Mouse (Mus musculus) MEL (cell line): ENCODE measurements around the gene Chpt1. TPM values are rescaled to one million over a fixed set of nuclear protein-coding genes. Genes with fewer than 3 reads are reported as not detected.

Source experiments
- DNase-seq: peaks from one replicate; pipeline ENCODE4 v3.0.0; 2011; ENCODE audit warnings: low read depth, low spot score
- H3K27ac ChIP-seq: 2 replicates; pipeline ENCODE4 v1.5.1; 2012; ENCODE audit warnings: low read depth, mild to moderate bottlenecking, control low read depth, low read length, moderate library complexity; ENCODE audit not compliant: control insufficient read depth
- H3K27me3 ChIP-seq, 2 experiments: fragments of 150-350 bp in 1 of 2; sonication (generic) in 1 of 2; 2 replicates each; pipeline ENCODE4 v1.6.1; 2012; ENCODE audit warnings: low read length in 2 of 2, mild to moderate bottlenecking in 2 of 2, improper control_type of control experiment in 1 of 2, moderate library complexity in 1 of 2; ENCODE audit not compliant: insufficient read depth in 2 of 2, control insufficient read depth in 1 of 2
- H3K36me3 ChIP-seq, 2 experiments: 2 replicates each; pipeline ENCODE4 v1.6.1; 2012 to 2014; ENCODE audit warnings: low read length in 2 of 2, improper control_type of control experiment in 1 of 2, inconsistent platforms in 1 of 2, mild to moderate bottlenecking in 1 of 2; ENCODE audit not compliant: insufficient read depth in 2 of 2, control insufficient read depth in 1 of 2
- H3K4me1 ChIP-seq, 2 experiments: fragments of 150-350 bp in 1 of 2; sonication (generic) in 1 of 2; 2 replicates each; pipeline ENCODE4 v1.6.1; 2012; ENCODE audit warnings: low read length in 2 of 2, improper control_type of control experiment in 1 of 2, mild to moderate bottlenecking in 1 of 2; ENCODE audit not compliant: insufficient read depth in 2 of 2, control insufficient read depth in 1 of 2
- H3K4me3 ChIP-seq, 2 experiments: fragments of 150-350 bp in 1 of 2; sonication (generic) in 1 of 2; 2 replicates each; pipeline ENCODE4 v1.5.1; 2012; ENCODE audit warnings: low read depth in 2 of 2, low read length in 2 of 2, mild to moderate bottlenecking in 2 of 2, moderate library complexity in 2 of 2, control low read depth in 1 of 2, improper control_type of control experiment in 1 of 2; ENCODE audit not compliant: control insufficient read depth in 1 of 2, insufficient read depth in 1 of 2
- H3K79me2 ChIP-seq: 2 replicates; pipeline ENCODE4 v1.6.1; 2012; ENCODE audit warnings: mild to moderate bottlenecking, low read length, moderate library complexity; ENCODE audit not compliant: control insufficient read depth, poor library complexity, insufficient read depth
- H3K9ac ChIP-seq: 2 replicates; pipeline ENCODE4 v1.6.1; 2012; ENCODE audit warnings: low read depth, mild to moderate bottlenecking, control low read depth, low read length, moderate library complexity; ENCODE audit not compliant: control insufficient read depth, poor library complexity, severe bottlenecking
- H3K9me3 ChIP-seq: fragments of 150-350 bp; sonication (generic); replicated peaks from 2 replicates; pipeline ENCODE4 v1.6.1; 2012; ENCODE audit warnings: mild to moderate bottlenecking, low read length, improper control_type of control experiment, moderate library complexity; ENCODE audit not compliant: insufficient read depth
- BHLHE40 ChIP-seq: IDR thresholded peaks from 2 replicates; pipeline ENCODE4 v1.6.1; 2012; ENCODE audit warnings: low read depth, mild to moderate bottlenecking, inconsistent platforms, low read length, improper control_type of control experiment, borderline replicate concordance
- CHD1 ChIP-seq: IDR thresholded peaks from 2 replicates; pipeline ENCODE4 v1.6.1; 2012; ENCODE audit warnings: low read depth, mild to moderate bottlenecking, inconsistent platforms, low read length, improper control_type of control experiment
- CHD2 ChIP-seq: IDR thresholded peaks from 2 replicates; pipeline ENCODE4 v1.6.1; 2011; ENCODE audit warnings: low read length, improper control_type of control experiment
- CTCF ChIP-seq, 3 experiments: IDR thresholded peaks in 2 of 3; conservative IDR thresholded peaks in 1 of 3; 2 replicates each; pipeline ENCODE4 v1.5.1; 2011 to 2012; ENCODE audit warnings: low read length in 3 of 3, low read depth in 2 of 3, mild to moderate bottlenecking in 2 of 3, improper control_type of control experiment in 1 of 3, inconsistent platforms in 1 of 3, mixed read lengths in 1 of 3, moderate library complexity in 1 of 3; ENCODE audit not compliant: control insufficient read depth in 1 of 3, insufficient read depth in 1 of 3, poor library complexity in 1 of 3, severe bottlenecking in 1 of 3
- EP300 ChIP-seq, 2 experiments: IDR thresholded peaks; 2 replicates each; pipeline ENCODE4 v1.6.1; 2011; ENCODE audit warnings: improper control_type of control experiment in 2 of 2, low read length in 2 of 2, low read depth in 1 of 2, mild to moderate bottlenecking in 1 of 2
- GABPA ChIP-seq: IDR thresholded peaks from 2 replicates; pipeline ENCODE4 v1.6.1; 2012; ENCODE audit warnings: low read depth, mild to moderate bottlenecking, inconsistent platforms, low read length, improper control_type of control experiment, moderate library complexity
- GATA1 ChIP-seq: IDR thresholded peaks from 2 replicates; pipeline ENCODE4 v1.6.1; 2011; ENCODE audit warnings: low read depth, low read length, improper control_type of control experiment
- HCFC1 ChIP-seq: IDR thresholded peaks from 2 replicates; pipeline ENCODE4 v1.6.1; 2012; ENCODE audit warnings: low read depth, mild to moderate bottlenecking, inconsistent platforms, low read length, improper control_type of control experiment, moderate library complexity
- JUND ChIP-seq: IDR thresholded peaks from 2 replicates; pipeline ENCODE4 v1.6.1; 2011; ENCODE audit warnings: low read depth, mild to moderate bottlenecking, improper control_type of control experiment, low read length
- MAX ChIP-seq: IDR thresholded peaks from 2 replicates; pipeline ENCODE4 v1.6.1; 2011; ENCODE audit warnings: low read length, improper control_type of control experiment
- MEF2A ChIP-seq: IDR thresholded peaks from 2 replicates; pipeline ENCODE4 v1.6.1; 2014; ENCODE audit warnings: low read depth, mild to moderate bottlenecking, inconsistent platforms, low read length, improper control_type of control experiment; ENCODE audit not compliant: poor library complexity, insufficient replicate concordance, severe bottlenecking; ENCODE audit errors: extremely low read depth
- MYB ChIP-seq: IDR thresholded peaks from 2 replicates; pipeline ENCODE4 v1.6.1; 2011; ENCODE audit warnings: mild to moderate bottlenecking, low read depth, low read length, improper control_type of control experiment
- NELFE ChIP-seq: IDR thresholded peaks from 2 replicates; pipeline ENCODE4 v1.6.1; 2011; ENCODE audit warnings: low read depth, low read length, improper control_type of control experiment
- NRF1 ChIP-seq: IDR thresholded peaks from 2 replicates; pipeline ENCODE4 v1.6.1; 2014; ENCODE audit warnings: low read depth, mild to moderate bottlenecking, inconsistent platforms, low read length, improper control_type of control experiment, moderate library complexity; ENCODE audit not compliant: poor library complexity, insufficient read depth, severe bottlenecking
- RCOR1 ChIP-seq: IDR thresholded peaks from 2 replicates; pipeline ENCODE4 v1.6.1; 2012; ENCODE audit warnings: low read depth, mild to moderate bottlenecking, inconsistent platforms, low read length, improper control_type of control experiment
- SIN3A ChIP-seq: IDR thresholded peaks from 2 replicates; pipeline ENCODE4 v1.6.1; 2012; ENCODE audit warnings: low read length, improper control_type of control experiment, inconsistent platforms
- SMC3 ChIP-seq: IDR thresholded peaks from 2 replicates; pipeline ENCODE4 v1.6.1; 2011; ENCODE audit warnings: low read depth, low read length, improper control_type of control experiment
- TBP ChIP-seq: IDR thresholded peaks from 2 replicates; pipeline ENCODE4 v1.8.0; 2011; ENCODE audit warnings: low read depth, low read length, improper control_type of control experiment
- TCF12 ChIP-seq: IDR thresholded peaks from 2 replicates; pipeline ENCODE4 v1.6.1; 2014; ENCODE audit warnings: low read depth, mild to moderate bottlenecking, inconsistent platforms, low read length, improper control_type of control experiment, moderate library complexity
- USF1 ChIP-seq: IDR thresholded peaks from 2 replicates; pipeline ENCODE4 v1.6.1; 2014; ENCODE audit warnings: low read depth, mild to moderate bottlenecking, inconsistent platforms, low read length, improper control_type of control experiment, moderate library complexity
- ZC3H11A ChIP-seq: IDR thresholded peaks from 2 replicates; pipeline ENCODE4 v1.6.1; 2012; ENCODE audit warnings: low read depth, mild to moderate bottlenecking, inconsistent platforms, low read length, improper control_type of control experiment
- ZMIZ1 ChIP-seq: IDR thresholded peaks from 2 replicates; pipeline ENCODE4 v1.6.1; 2012; ENCODE audit warnings: low read depth, mild to moderate bottlenecking, inconsistent platforms, low read length, improper control_type of control experiment, moderate library complexity
- ZNF384 ChIP-seq: IDR thresholded peaks from 2 replicates; pipeline ENCODE4 v1.6.1; 2012; ENCODE audit warnings: low read depth, mild to moderate bottlenecking, inconsistent platforms, low read length, improper control_type of control experiment
- polyA plus RNA-seq, 2 experiments: library from polyadenylated mRNA; stranded (reverse) in 1 of 2; unstranded in 1 of 2; fragments of >175 nt in 1 of 2; fragments of >200 nt in 1 of 2; gene quantifications; 2 replicates each; pipeline versions ENCODE4 v1.2.1 to v1.2.4; 2012; ENCODE audit warnings: low replicate concordance in 2 of 2, low read depth in 1 of 2; ENCODE audit not compliant: insufficient read length in 2 of 2, insufficient read depth in 1 of 2, missing spikeins in 1 of 2
- total RNA-seq: library from RNA; depleted of rRNA; stranded (reverse); fragments of 300-350 nt; gene quantifications from 2 replicates; pipeline ENCODE4 v1.2.3, GENCODE M21; 2012

Chpt1 gene
- total and polyA plus RNA-seq, 3 experiments: 9.6 to 19.0 TPM; not detected in 1

DNA sequence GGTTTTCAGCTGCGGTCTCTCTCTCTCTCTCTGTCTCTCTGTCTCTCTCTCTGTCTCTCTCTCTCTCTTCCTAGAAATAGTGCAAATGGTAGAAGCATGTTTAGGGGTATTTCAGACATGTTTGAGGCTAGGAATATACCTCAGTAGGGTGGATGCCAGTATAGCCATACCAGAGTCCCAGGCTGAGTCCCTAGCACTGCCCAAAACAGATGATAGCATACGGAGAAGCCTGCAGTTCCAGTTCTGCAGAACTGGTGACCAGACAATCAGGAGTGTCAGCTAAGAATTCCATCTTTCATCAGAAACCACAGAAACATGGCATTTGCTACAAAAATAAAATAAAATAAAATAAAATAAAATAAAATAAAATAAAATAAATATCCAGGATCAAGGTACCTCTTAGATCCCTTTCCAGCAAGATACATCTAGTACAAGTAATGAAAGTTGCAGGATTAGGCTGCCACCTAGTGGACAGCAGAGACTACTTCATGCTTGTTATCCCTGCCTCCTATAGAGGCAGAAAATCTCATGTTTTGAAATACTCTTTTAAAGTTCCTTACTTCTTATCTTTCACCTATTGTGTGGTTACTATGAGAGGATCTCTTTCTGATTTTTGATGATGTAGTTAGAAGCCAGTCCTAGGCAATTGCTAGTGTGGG is 77.6 kb downstream of the Chpt1 start (continued):
- TF ChIP-seq MYB (no peak), TCF12 (no peak), HCFC1 (no peak)
- TF ChIP-seq, all 39 proteins: peak for 6

DNA sequence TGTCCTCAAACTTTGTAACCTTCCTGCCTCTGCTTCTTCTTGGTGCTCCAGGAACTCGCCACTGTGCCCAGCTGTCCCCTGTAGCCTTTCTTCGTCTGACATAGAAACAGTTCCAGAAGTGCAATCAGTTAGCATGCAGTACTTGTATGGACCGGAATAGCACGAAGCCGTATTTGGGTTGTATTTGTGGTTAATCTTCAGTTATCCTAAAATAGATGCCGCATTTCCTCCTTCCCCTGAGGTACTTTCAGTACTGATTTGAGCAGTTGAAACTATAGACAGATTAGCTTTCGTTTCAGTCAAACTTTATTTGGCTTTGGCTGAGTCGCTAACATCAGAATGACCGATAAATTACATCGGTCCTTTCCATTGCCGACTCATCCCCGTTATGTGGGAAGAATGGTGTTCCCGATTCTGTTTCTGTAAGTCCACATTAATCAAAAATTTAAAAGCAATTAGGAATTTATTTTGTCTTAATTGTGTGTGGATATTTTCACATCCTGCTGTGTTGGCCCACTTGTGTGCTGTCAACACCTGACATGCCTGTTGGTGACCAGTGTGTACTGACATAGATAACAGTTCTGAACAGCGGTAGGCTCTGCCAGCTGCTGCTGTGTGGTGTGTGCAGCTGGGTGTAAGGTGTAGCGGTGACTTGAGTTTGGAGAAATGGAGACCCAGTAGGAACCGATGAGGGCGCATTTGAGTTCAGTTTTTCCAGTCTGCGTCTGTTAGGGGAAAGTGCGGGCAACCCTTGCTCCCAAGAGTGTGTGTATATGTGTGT is 83.0 kb downstream of the Chpt1 start:
- H3K27ac ChIP-seq: no peak overlapping the region
- H3K4me1 ChIP-seq: no peaks in the 10 kb centered on the region
- no peak for DNase-seq
- no peak overlapping the region for H3K9ac ChIP-seq
- no peaks in the 10 kb centered on the region for H3K27me3 ChIP-seq
- TF ChIP-seq CHD2 (no peak), EP300 (IDR thresholded peaks at IDR 0.05; ENCODE audit: low read depth in 1 of 2, low read length in 2 of 2) (no peak)
- TF ChIP-seq, all 39 proteins: peak for 0
- Histone ChIP-seq H3K36me3 (peaks cover 0 to 5% of the 10 kb centered on the region in 2 experiments; a peak in 2 of 4 replicates), H3K9me3 (no peaks in the 10 kb centered on the region), H3K79me2 (no peaks in the 10 kb centered on the region), H3K4me3 (no peak overlapping the region)

DNA sequence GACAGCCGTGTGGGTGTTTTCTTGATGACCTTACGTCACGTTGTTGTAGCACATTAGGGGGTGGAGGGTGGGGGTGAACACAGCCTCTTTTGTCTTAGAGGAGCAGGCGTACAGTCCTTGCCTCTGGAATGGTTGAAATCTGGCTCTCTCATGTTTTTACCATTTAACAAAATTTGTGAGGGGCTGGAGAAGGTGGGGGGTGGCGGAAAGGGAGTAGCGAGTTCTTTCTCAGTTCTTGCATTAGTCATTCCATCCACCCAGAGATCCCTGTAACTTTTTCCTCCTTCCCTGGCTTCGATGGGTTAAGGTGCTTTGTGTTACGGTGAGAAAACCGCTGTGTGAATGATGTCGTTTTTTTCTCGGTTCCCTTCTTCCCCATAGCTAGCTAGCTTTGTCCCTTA is 83.7 kb downstream of the Chpt1 start:
- Histone ChIP-seq H3K79me2 (no peaks in the 10 kb centered on the region), H3K4me1 (no peaks in the 10 kb centered on the region), H3K27ac (no peak overlapping the region), H3K27me3 (no peaks in the 10 kb centered on the region), H3K9me3 (no peaks in the 10 kb centered on the region), H3K9ac (no peak overlapping the region), H3K4me3 (no peak overlapping the region), H3K36me3 (peaks cover 0 to 7% of the 10 kb centered on the region in 2 experiments; a peak in 2 of 4 replicates)
- DNase-seq: no peak
- TF ChIP-seq SIN3A (no peak), MEF2A (no peak), NRF1 (no peak), CHD1 (no peak)

DNA sequence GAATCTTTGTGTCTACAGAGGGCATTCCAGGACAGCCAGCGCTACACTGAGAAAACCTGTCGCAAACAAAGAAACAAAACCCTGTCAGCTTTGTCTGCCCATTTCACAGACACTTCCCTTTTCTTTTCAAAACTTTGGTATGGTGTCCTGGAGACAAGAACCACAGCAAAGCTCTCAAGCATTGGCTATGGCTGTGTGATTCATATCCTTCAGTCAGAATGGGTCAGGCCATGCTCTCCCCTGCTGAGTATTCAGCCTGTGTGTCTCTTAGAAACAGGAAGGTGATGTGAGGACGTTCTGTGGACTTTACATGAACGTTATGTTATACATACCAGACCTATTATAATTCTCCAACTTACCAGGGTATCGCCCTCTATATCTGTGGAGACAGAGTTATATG is 86.2 kb downstream of the Chpt1 start:
- H3K9ac ChIP-seq: no peak overlapping the region
- no peaks in the 10 kb centered on the region for H3K9me3 ChIP-seq
- H3K27ac ChIP-seq: no peak overlapping the region
- no peak overlapping the region for H3K4me3 ChIP-seq
- H3K79me2 ChIP-seq: no peaks in the 10 kb centered on the region
- no peaks in the 10 kb centered on the region for H3K4me1 ChIP-seq
- peaks cover 0 to 10% of the 10 kb centered on the region in 2 experiments; a peak in 2 of 4 replicates for H3K36me3 ChIP-seq
- H3K27me3 ChIP-seq: no peaks in the 10 kb centered on the region
- DNase-seq: no peak
- TF ChIP-seq MAX (no peak), JUND (no peak), CHD1 (no peak), ZNF384 (no peak), GATA1 (no peak), ZMIZ1 (no peak), ZC3H11A (no peak), CTCF (IDR thresholded peaks at IDR 0.05 in 2 of 3, conservative IDR thresholded peaks at IDR 0.05 in 1 of 3; ENCODE audit: control insufficient read depth in 1 of 3, insufficient read depth in 1 of 3, low read depth in 2 of 3, low read length in 3 of 3, poor library complexity in 1 of 3, severe bottlenecking in 1 of 3) (no peak), USF1 (no peak), SMC3 (no peak), GABPA (no peak), NELFE (no peak), RCOR1 (no peak), CHD2 (no peak), TBP (no peak), BHLHE40 (no peak)
